Mouse (Mus musculus) splenic B cell, adult 2 months (primary cell): ENCODE measurements around the gene Tiam1.

Source experiments
- DNase-seq: peaks from one replicate; pipeline ENCODE4 v3.0.0-alpha.2; 2011; ENCODE audit warnings: low read depth, low spot score
- H3K27me3 ChIP-seq: 2 replicates; pipeline ENCODE4 v1.6.1; 2012; ENCODE audit warnings: mild to moderate bottlenecking, low read length, moderate library complexity, mixed read lengths; ENCODE audit not compliant: control insufficient read depth, poor library complexity, insufficient read depth, severe bottlenecking
- H3K36me3 ChIP-seq: 2 replicates; pipeline ENCODE4 v1.6.1; 2012; ENCODE audit warnings: mild to moderate bottlenecking, low read length, moderate library complexity, mixed read lengths; ENCODE audit not compliant: control insufficient read depth, poor library complexity, insufficient read depth, severe bottlenecking

Tiam1 gene

GRCm38 (mm10) chr16:89805210-89805609 lies 338.4 kb downstream of the Tiam1 start:
- H3K27me3 ChIP-seq: no peaks in the 10 kb centered on the region
- DNase-seq: no peak
- H3K36me3 ChIP-seq: no peaks in the 10 kb centered on the region

GRCm38 (mm10) chr16:89801493-89801892 lies 342.1 kb downstream of the Tiam1 start:
- Histone ChIP-seq H3K36me3 (no peaks in the 10 kb centered on the region), H3K27me3 (no peaks in the 10 kb centered on the region)
- no peak for DNase-seq

GRCm38 (mm10) chr16:89799772-89800171 lies 343.8 kb downstream of the Tiam1 start:
- Histone ChIP-seq H3K27me3 (no peaks in the 10 kb centered on the region), H3K36me3 (no peaks in the 10 kb centered on the region)
- DNase-seq: no peak

- DNase-seq: peak; percentile 7
These were observed 347.0 kb downstream of the Tiam1 start for GRCm38 (mm10) chr16:89796566-89796965.

GRCm38 (mm10) chr16:89789792-89790434 lies 353.7 kb downstream of the Tiam1 start:
- no peak for DNase-seq
- Histone ChIP-seq H3K27me3 (no peaks in the 10 kb centered on the region), H3K36me3 (no peaks in the 10 kb centered on the region)

More at GRCm38 (mm10) chr16:89796566-89796965, 347.0 kb downstream of the Tiam1 start:
- Histone ChIP-seq H3K27me3 (no peaks in the 10 kb centered on the region), H3K36me3 (no peaks in the 10 kb centered on the region)

GRCm38 (mm10) chr16:89785795-89786194 lies 357.8 kb downstream of the Tiam1 start:
- H3K36me3 ChIP-seq: no peaks in the 10 kb centered on the region
- H3K27me3 ChIP-seq: no peaks in the 10 kb centered on the region
- no peak for DNase-seq

- DNase-seq: no peak
- Histone ChIP-seq H3K27me3 (no peaks in the 10 kb centered on the region), H3K36me3 (no peaks in the 10 kb centered on the region)
These were observed 363.9 kb downstream of the Tiam1 start for GRCm38 (mm10) chr16:89779705-89780104.

GRCm38 (mm10) chr16:89777450-89777849 lies 366.1 kb downstream of the Tiam1 start:
- no peak for DNase-seq
- no peaks in the 10 kb centered on the region for H3K36me3 ChIP-seq
- H3K27me3 ChIP-seq: no peaks in the 10 kb centered on the region

- no peaks in the 10 kb centered on the region for H3K27me3 ChIP-seq
- no peaks in the 10 kb centered on the region for H3K36me3 ChIP-seq
- no peak for DNase-seq
These were observed 369.0 kb downstream of the Tiam1 start for GRCm38 (mm10) chr16:89774553-89774913.

- no peaks in the 10 kb centered on the region for H3K27me3 ChIP-seq
- H3K36me3 ChIP-seq: no peaks in the 10 kb centered on the region
- peak; percentile 69 for DNase-seq
These were observed 369.7 kb downstream of the Tiam1 start for GRCm38 (mm10) chr16:89773657-89774552.

- Histone ChIP-seq H3K36me3 (no peaks in the 10 kb centered on the region), H3K27me3 (no peaks in the 10 kb centered on the region; the same call in 1 of the 2 replicates)
- DNase-seq: no peak
These were observed 377.6 kb downstream of the Tiam1 start for GRCm38 (mm10) chr16:89765919-89766318.

- no peaks in the 10 kb centered on the region for H3K36me3 ChIP-seq
- DNase-seq: no peak
- H3K27me3 ChIP-seq: no peaks in the 10 kb centered on the region; the same call in 1 of the 2 replicates
These were observed 378.1 kb downstream of the Tiam1 start for GRCm38 (mm10) chr16:89765470-89765869.

GRCm38 (mm10) chr16:89763812-89764211 lies 379.8 kb downstream of the Tiam1 start:
- DNase-seq: no peak
- no peaks in the 10 kb centered on the region; the same call in 1 of the 2 replicates for H3K27me3 ChIP-seq
- H3K36me3 ChIP-seq: no peaks in the 10 kb centered on the region

GRCm38 (mm10) chr16:89762523-89762922 lies 381.0 kb downstream of the Tiam1 start:
- no peak for DNase-seq
- no peaks in the 10 kb centered on the region for H3K36me3 ChIP-seq
- H3K27me3 ChIP-seq: no peaks in the 10 kb centered on the region; the same call in 1 of the 2 replicates

GRCm38 (mm10) chr16:89762096-89762495 lies 381.5 kb downstream of the Tiam1 start:
- DNase-seq: no peak
- H3K27me3 ChIP-seq: no peaks in the 10 kb centered on the region; the same call in 1 of the 2 replicates

More at GRCm38 (mm10) chr16:89762096-89762495, 381.5 kb downstream of the Tiam1 start:
- H3K36me3 ChIP-seq: no peaks in the 10 kb centered on the region
